Mouse (Mus musculus) kidney, adult 2 months (tissue): ENCODE data around the gene Kctd11.

ENCODE experiments used
- CTCF ChIP-seq: fragments of 200-500 bp; conservative IDR thresholded peaks from 2 replicates; pipeline ENCODE4 v1.5.1; 2011; ENCODE audit warnings: low read depth, mild to moderate bottlenecking, control low read depth, low read length, moderate library complexity, mixed read lengths; ENCODE audit not compliant: insufficient read depth, insufficient read length
- POLR2A ChIP-seq: fragments of 200-500 bp; IDR thresholded peaks from one replicate; pipeline ENCODE4 v1.6.1; 2011; ENCODE audit warnings: low read depth, low read length, control low read depth

DNA sequence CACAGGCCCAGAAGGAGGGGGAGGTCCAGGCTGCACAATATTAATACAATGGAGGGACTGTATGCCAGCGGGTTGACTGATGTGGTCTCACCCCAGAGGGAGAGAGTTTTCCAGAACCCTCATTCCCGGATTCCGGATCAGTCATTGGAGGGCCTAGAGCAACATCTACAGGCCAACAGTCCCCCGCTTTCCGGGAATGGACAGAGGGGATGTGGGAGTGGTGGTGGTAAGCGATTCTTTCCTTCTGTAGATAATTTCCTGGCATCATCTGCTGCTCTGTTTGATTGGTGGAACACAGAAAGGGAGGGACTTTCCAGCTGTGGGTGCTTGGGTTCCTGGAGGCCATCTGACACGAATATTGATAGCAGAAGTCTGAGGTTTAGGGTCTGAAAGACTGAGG is 5.0 kb downstream of the Kctd11 start:
- TF ChIP-seq CTCF, result no peak
- TF ChIP-seq POLR2A, result no peak
